Mouse (Mus musculus) lung, adult 2 months (tissue): Measurements from ENCODE around the gene Brd2. TPM values are rescaled to one million over a fixed set of nuclear protein-coding genes. Genes with fewer than 3 reads are reported as not detected.
"Not testable (repeated sequence)": the region's sequence is repeated elsewhere in the genome, so short reads cannot be mapped to it uniquely, and the experiment has no call there.

Experiments
- DNase-seq: peaks from one replicate; pipeline ENCODE4 v3.0.0; 2022
- H3K4me1 ChIP-seq: fragments of 200-500 bp; 2 replicates; pipeline ENCODE4 v1.6.1; 2011; ENCODE audit warnings: low read length; ENCODE audit not compliant: control insufficient read depth, insufficient read depth
- H3K4me3 ChIP-seq: fragments of 200-500 bp; replicated peaks from 2 replicates; pipeline ENCODE3; 2011; ENCODE audit warnings: low read depth, mild to moderate bottlenecking, control low read depth, low read length; ENCODE audit errors: extremely low read depth
- CTCF ChIP-seq: fragments of 200-500 bp; IDR thresholded peaks from 2 replicates; pipeline ENCODE4 v1.5.1; 2011; ENCODE audit warnings: mild to moderate bottlenecking, low read length, control low read depth; ENCODE audit not compliant: insufficient read depth
- POLR2A ChIP-seq: fragments of 200-500 bp; IDR thresholded peaks from 2 replicates; pipeline ENCODE4 v1.6.1; 2011; ENCODE audit warnings: low read depth, mild to moderate bottlenecking, control low read depth, low read length, borderline replicate concordance; ENCODE audit errors: extremely low read depth
- WGBS: fragments of 180-500 bp; shearing (Covaris S2); methylation state at CpG from one replicate; pipeline ENCODE4 v1.1.7; 2018; 5-methylcytosine and 5-hydroxymethylcytosine counted together
- polyA plus RNA-seq: library from polyadenylated mRNA; depleted of rRNA; stranded (reverse); fragments of >200 nt; gene quantifications from 2 replicates; pipeline ENCODE4 v1.2.3, GENCODE M21; 2012; rRNA removed

Brd2 gene
- polyA plus RNA-seq: 101 and 140 TPM in 2 replicates

GRCm38 (mm10) chr17:34122188-34122984 lies at the start of gene Brd2:
TSS of gene Brd2 (minus strand) at chr17:34122634.
- H3K4me1 ChIP-seq: peaks cover 3% of the 10 kb centered on the region; the same call in 1 of the 2 replicates
- WGBS: under 1% methylated on average over 72 of the region's 75 CpGs
- DNase-seq: peak; percentile 99
- H3K4me3 ChIP-seq: peak within 1 kb of the TSS; percentile 93
- TF ChIP-seq POLR2A (peak; percentile 56; the same call in 1 of the 2 replicates), CTCF (no peak)

- H3K4me3 ChIP-seq: no peak overlapping the region
Measured at GRCm38 (mm10) chr17:34170877-34171498, 48.6 kb upstream of the Brd2 start.

GRCm38 (mm10) chr17:34170487-34170876 lies 48.0 kb upstream of the Brd2 start:
- no peak for TF ChIP-seq CTCF
- no peak overlapping the region for H3K4me3 ChIP-seq
- WGBS: 9% methylated on average over 4 of the region's 4 CpGs
- H3K4me1 ChIP-seq: no peaks in the 10 kb centered on the region
- no peak for DNase-seq

More at GRCm38 (mm10) chr17:34170877-34171498, 48.6 kb upstream of the Brd2 start:
- TF ChIP-seq POLR2A (no peak), CTCF (peak; percentile 78)
- H3K4me1 ChIP-seq: no peaks in the 10 kb centered on the region
- DNase-seq: peak; percentile 82
- 16% methylated on average over 13 of the region's 13 CpGs for WGBS

DNA sequence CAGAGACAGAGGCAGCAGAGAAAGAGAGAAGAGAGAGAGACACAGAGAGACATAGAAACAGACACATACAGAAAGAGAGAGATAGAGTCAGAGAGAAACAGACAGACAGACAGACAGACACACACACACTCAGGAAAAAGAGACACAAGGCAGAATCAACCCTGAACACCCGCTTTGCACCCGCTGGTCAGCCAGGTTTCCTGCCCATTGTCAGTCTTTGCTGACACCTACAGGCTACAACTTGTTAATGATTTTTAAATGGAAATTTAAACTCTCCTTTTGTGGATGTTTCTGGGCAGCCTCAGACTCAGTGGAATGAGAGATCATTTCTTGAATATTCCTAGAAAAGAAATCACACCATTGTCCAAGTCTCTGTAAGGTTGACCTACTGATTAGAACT lies 46.8 kb upstream of the Brd2 start:
- no peak for DNase-seq
- Histone ChIP-seq H3K4me3 (no peak overlapping the region), H3K4me1 (no peaks in the 10 kb centered on the region)
- peak; percentile 79 for TF ChIP-seq CTCF
- no peak for TF ChIP-seq POLR2A
- 3% methylated on average over 2 of the region's 2 CpGs for WGBS

- 54% methylated on average over 6 of the region's 6 CpGs for WGBS
- TF ChIP-seq POLR2A: no peak
- peak; percentile 24; the same call in 1 of the 2 replicates for TF ChIP-seq CTCF
- H3K4me1 ChIP-seq: no peaks in the 10 kb centered on the region
- DNase-seq: no peak
- H3K4me3 ChIP-seq: no peak overlapping the region
Measured at GRCm38 (mm10) chr17:34165033-34165730, 42.7 kb upstream of the Brd2 start.

DNA sequence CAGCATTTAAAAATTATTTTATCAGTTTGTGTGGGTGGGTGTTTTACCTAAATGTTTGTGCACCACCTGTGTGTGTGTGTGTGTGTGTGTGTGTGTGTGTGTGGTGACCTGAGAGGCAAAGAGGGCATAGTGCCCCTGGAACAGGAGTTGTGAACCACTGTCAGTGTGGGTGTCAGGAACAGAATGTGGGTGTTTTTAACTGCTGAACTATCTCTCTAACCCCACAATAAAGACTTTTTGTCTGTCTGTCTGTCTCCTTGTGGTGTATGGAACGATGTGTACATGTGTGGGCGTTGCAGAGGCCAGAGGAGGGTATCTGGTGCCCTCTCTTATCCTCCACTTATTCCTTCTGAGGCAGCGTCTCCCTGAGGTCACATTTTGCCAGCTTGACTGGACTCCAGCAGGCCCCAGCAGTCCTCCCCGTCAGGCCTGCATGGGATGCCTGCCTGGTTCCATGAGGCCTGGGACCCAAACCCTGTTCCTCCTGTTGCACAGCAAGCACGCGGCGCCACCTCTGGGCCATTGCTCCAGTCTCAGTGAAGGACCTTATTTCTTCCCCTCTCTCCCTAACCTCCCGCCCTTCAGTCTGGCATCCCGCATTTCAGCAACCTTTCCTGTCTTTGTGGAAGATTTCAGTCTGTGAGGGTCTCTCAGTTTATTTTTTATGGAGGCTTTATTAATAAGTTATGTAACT lies 41.9 kb upstream of the Brd2 start:
- TF ChIP-seq POLR2A: no peak
- TF ChIP-seq CTCF: peak; percentile 35; the same call in 1 of the 2 replicates
- DNase-seq: no peak
- WGBS: 48% methylated on average over 9 of the region's 9 CpGs
- Histone ChIP-seq H3K4me3 (no peak overlapping the region), H3K4me1 (no peaks in the 10 kb centered on the region)

DNA sequence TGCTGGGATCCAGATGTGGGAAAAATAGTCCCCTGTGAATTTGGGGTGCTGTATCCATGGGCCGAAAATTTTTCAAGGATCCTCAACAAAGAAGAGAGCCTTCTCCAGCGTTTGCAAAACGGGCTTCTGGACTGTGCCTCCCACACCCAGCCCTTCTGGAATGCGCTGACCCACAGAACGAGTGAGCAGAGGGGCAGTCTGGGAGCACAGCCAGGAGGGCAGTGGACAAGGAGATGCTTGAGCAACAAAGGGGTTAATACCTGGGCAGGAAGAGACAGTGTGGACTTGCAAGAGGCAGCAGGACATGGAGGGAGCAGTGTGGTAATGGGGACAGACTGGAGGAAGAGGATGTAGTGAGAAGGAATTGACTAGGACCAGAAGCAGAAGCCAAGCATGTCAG lies 33.1 kb upstream of the Brd2 start:
- TF ChIP-seq POLR2A: no peak
- TF ChIP-seq CTCF: no peak
- H3K4me3 ChIP-seq: no peak overlapping the region
- 43% methylated on average over 5 of the region's 5 CpGs for WGBS
- H3K4me1 ChIP-seq: no peaks in the 10 kb centered on the region
- no peak for DNase-seq

DNA sequence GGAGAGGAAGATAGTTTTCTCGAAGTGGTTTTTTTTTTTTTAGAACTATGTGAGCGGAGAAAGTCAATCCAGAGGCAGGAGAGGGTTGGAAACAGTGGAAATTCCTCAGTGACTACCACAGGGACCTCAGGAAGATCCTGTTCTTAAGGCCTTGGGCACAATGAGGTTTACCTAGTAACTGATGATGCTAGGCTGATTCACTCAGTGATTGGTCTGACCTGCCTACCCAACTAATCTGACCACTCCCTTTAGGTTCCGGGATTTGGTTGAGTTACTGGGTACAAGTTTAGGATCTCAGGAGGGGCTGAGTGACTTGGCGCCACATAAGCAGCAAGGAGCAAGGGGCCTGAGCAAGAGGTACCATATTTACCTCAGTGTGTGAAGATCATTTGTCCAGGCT lies 30.5 kb upstream of the Brd2 start, which contains the start of gene H2-DMb1:
TSS of gene H2-DMb1 (plus strand) at position 150 of the 400 bp plus-strand sequence.
- 25% methylated on average over 4 of the region's 4 CpGs for WGBS
- Histone ChIP-seq H3K4me1 (no peaks in the 10 kb centered on the region), H3K4me3 (peak within 1 kb of the TSS; percentile 44)
- peak; percentile 52 for DNase-seq
- TF ChIP-seq CTCF (no peak), POLR2A (peak; percentile 42; the same call in 1 of the 2 replicates)

DNA sequence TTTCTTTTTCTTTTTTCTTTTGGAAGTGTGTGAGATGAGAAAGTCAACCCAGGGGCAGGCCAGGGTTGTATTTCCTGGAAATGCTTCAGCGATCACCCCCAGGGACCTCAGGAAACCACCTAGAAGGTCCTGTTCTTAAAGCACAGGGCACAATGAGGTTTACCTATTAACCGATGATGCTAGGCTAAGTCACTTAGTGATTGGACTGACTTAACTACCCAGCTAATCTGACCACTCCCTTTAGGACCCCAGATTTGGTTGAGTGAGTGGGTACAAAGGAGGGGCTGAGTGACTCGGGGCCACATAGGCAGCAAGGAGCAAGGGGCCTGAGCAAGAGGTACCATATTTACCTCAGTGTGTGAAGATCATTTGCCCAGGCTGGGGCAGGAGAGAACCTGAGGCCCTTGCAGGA lies 22.5 kb upstream of the Brd2 start:
- Histone ChIP-seq H3K4me1 (no peaks in the 10 kb centered on the region), H3K4me3 (no peak overlapping the region)
- no peak for DNase-seq
- TF ChIP-seq CTCF: no peak
- no peak for TF ChIP-seq POLR2A
- 70% methylated on average over 3 of the region's 3 CpGs for WGBS

DNA sequence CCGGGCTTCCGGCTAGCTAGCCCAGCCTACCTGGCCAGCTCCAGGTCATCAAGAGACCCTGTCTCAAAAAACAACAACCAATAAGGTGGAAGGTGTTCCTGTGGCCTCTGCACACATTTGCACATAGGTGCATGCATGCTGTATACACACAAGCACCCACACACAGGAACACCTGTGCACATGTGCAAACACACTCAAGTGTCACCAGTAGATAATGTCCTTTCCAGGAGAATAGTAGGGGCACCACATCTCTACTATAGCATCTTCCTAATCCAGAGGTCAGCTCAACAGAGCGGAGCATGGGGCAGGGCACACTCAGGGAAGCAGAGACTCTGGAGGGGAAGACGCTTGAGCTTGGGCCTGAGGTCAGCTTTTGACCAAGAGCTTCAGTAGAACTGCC lies 21.8 kb upstream of the Brd2 start:
- 79% methylated on average over 4 of the region's 4 CpGs for WGBS
- DNase-seq, H3K4me1 ChIP-seq, H3K4me3 ChIP-seq: not testable (repeated sequence)
